Mouse (Mus musculus) brown adipose tissue, adult 24 weeks (tissue): ENCODE results near the gene BC053393. TPM values are rescaled to one million over a fixed set of nuclear protein-coding genes. Genes with fewer than 3 reads are reported as not detected.
"Not testable (repeated sequence)": the region's sequence is repeated elsewhere in the genome, so short reads cannot be mapped to it uniquely, and the experiment has no call there.

Experiments
- H3K27ac ChIP-seq: fragments of 200-500 bp; replicated peaks from 2 replicates; pipeline ENCODE4 v1.5.1; 2012; ENCODE audit warnings: low read depth, mild to moderate bottlenecking, low read length
- H3K4me1 ChIP-seq: fragments of 200-500 bp; 2 replicates; pipeline ENCODE4 v1.6.1; 2012; ENCODE audit warnings: low read length, mixed read lengths; ENCODE audit not compliant: control insufficient read depth, insufficient read depth, insufficient read length
- H3K4me3 ChIP-seq: fragments of 200-500 bp; 2 replicates; pipeline ENCODE4 v1.5.1; 2012; ENCODE audit warnings: low read depth, mild to moderate bottlenecking, low read length, moderate library complexity; ENCODE audit not compliant: insufficient read depth
- polyA plus RNA-seq: library from polyadenylated mRNA; stranded (reverse); fragments of >200 nt; gene quantifications from 2 replicates; pipeline ENCODE4 v1.2.4, GENCODE M21; 2012; ENCODE audit not compliant: missing spikeins, insufficient read depth, insufficient read length

The BC053393 gene
- polyA plus RNA-seq, 1 experiment, result not detected

DNA sequence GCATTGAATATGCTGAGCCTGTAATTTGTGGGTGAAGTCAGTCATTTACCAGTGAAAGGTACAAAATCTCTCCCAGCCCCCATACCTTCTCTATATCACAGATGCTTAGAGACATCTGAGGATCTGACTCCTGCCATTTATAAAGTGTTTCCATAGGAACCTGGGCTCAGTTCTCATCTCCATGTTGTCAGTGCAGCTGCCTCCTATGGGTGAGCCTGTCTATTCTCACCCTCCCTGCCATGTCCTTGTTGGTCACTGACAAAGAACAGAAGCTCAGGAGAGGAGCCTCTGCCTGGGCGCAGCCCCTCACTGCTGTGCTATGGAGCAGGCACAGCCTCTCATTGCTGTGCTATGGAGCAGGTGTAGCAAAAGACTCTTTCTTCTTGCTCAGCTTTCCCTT lies 48.6 kb downstream of the BC053393 start:
- Histone ChIP-seq H3K4me1 (no peaks in the 10 kb centered on the region), H3K4me3 (no peak overlapping the region), H3K27ac (no peak overlapping the region)

DNA sequence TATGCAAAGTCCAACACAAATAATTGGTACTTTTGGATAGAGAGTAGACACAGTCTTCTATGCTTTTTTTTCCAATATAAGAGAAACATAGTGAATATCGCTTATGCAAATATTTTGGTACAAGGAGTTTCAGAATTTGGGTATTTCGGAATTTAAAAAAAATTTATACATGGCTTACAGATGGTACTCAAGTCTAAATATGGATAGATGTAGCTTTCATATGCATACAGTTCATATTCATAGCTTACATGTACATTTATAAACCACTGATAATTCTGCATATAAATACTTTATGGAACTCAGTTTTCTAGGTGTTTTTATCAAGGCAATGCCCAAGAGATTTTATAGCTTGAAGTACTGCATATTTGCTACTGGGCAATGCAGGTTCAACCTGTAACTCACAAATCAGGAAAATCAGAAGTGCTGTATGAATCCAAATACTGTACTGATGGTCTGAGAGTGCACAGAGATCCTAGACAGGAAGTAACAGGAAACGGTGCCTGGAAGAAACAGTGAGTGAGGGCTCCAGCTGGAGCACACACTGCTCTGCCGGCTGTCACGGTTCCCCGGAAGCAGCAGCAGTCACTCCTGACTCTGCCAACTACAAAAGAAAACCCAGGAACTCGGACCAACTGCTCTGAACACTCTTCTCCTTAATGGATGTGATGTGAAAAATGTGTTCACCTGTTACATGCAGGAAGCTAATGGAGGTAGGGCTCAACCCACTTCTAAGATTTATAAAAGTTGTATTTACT lies 49.3 kb downstream of the BC053393 start:
- Histone ChIP-seq H3K27ac (no peak overlapping the region), H3K4me1 (no peaks in the 10 kb centered on the region)

DNA sequence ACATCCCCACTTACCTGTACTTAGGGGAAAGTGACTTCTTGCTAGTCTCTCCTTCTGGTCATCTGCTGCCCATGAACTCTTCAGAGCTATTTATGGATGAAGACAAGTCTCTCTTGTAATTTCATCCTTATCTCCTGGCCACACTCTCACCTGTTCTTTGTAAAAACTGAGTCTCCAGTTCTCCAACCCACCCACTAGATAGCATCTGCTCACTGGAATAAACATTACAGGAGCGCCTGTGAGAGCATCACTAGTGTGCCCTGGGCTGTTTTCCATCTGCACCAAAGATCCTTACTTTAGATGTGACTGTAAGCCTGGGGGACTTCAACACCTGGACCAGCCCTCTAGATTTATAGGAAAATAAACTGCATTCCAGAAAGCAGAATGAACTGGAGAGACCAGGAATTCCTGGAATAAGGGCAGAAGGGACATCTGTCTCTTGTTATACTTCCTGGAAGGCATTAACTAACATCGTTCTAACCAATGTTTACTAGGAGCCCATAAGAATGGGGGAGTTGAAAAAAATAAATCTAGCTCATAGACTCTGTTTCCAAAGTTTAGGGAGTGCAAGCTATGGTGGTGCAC lies 58.0 kb downstream of the BC053393 start, which contains the start of gene Dppa1:
Dppa1 (minus strand) TSS at position 51 of the 585 bp plus-strand sequence.
- Histone ChIP-seq H3K4me1 (no peaks in the 10 kb centered on the region), H3K27ac (no peak within 1 kb of the TSS), H3K4me3 (no peak within 1 kb of the TSS)

More for the DNA sequence above, 49.3 kb downstream of the BC053393 start:
- H3K4me3 ChIP-seq, result no peak overlapping the region

DNA sequence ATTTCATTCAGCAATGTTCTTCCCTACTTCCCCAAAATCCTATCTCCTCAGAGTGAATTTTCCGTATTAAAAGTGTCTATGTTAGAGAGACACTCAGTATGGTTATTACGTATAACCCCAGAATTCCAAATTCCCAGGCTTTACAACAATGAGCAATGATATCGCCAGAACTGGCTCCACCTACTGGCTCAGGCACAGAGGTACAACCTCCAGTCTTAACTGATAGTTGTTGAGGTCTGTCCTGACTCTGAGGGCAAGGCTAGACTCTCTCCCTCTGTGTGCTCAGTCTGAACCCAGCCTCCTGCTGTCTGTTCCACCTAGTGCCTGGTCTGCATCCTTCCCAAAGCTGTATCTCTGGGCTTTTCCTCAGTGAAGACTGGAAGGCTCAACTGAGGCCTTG lies 60.3 kb downstream of the BC053393 start:
- Histone ChIP-seq H3K4me1 (no peaks in the 10 kb centered on the region), H3K4me3 (no peak overlapping the region), H3K27ac (no peak overlapping the region)

DNA sequence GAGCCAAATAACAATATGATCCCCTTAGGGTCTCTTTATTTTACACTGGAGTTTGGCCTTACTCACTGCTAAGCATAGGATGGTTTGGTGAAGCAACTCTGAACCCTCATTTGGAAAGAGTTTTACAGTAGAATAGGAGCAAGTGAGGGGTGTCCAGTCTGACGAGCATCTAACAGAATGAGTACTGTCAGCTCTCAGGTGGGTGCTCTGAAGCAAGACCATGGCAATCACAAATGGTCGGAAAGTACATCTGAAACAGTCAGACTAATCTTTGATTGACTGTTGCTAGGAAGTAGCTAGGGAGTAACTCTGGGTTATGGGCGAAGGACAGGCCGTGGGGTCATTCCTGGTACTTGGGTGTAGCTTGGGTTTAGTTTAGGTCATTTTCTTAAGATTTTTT lies 64.2 kb downstream of the BC053393 start:
- H3K4me1 ChIP-seq, H3K27ac ChIP-seq, H3K4me3 ChIP-seq: not testable (repeated sequence)

DNA sequence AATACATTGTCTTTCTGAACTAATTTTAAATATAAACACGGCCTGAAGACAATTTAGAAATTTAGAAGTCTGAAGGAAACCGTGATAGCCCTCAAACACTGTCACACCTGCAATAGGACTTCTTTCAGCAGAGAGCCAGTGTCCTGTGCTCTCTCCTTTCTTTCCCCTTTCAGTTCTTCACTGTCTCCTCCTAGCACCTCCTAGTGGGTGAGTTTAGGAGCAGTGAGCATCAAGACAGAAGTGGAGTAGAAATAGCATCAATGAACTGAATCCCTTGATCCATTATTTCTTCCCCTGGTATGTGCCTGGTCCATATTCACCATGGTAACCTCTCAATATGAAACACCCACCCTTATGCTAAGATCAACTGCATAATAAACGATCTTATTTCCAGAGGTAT lies 65.2 kb downstream of the BC053393 start:
- Histone ChIP-seq H3K27ac (no peak overlapping the region), H3K4me1 (no peaks in the 10 kb centered on the region), H3K4me3 (no peak overlapping the region)

Other genes with a start within 250 kb of the BC053393 start
- not detected in 2 replicates for gene Itk, start 182.0 kb upstream of the BC053393 start, polyA plus RNA-seq
- not detected in 2 replicates for gene Fam71b, start 175.0 kb upstream of the BC053393 start, polyA plus RNA-seq
- gene Med7, start 134.6 kb upstream of the BC053393 start, polyA plus RNA-seq, result 18.0 and 27.4 TPM in 2 replicates
- not detected in 2 replicates for gene Havcr2, start 116.6 kb upstream of the BC053393 start, polyA plus RNA-seq
- not detected in 2 replicates for gene Gm12169, start 47.3 kb upstream of the BC053393 start, polyA plus RNA-seq
- gene Dppa1, start 57.7 kb downstream of the BC053393 start, polyA plus RNA-seq, result not detected in 2 replicates
- not detected in 2 replicates for gene Timd2, start 135.5 kb downstream of the BC053393 start, polyA plus RNA-seq
- not detected in 2 replicates for gene Havcr1, start 163.5 kb downstream of the BC053393 start, polyA plus RNA-seq
- 0.50 and 2.1 TPM in 2 replicates for gene Timd4, start 239.3 kb downstream of the BC053393 start, polyA plus RNA-seq